Mouse (Mus musculus) myocyte (in vitro differentiated cells): ENCODE measurements at regions not wholly inside any gene's neighbourhood (a gene's known extent, or its start where the extent isn't known, plus 50 kb on each side); places are given as distances from the start of the nearest gene placed in this dataset.

Experiments used
- POLR2A ChIP-seq: IDR thresholded peaks from one replicate; pipeline ENCODE4 v1.6.1; 2011; ENCODE audit warnings: low read depth, mild to moderate bottlenecking, control low read depth, moderate library complexity; ENCODE audit not compliant: insufficient read length
- TCF12 ChIP-seq: IDR thresholded peaks from one replicate; pipeline ENCODE4 v1.6.1; 2011; ENCODE audit warnings: mild to moderate bottlenecking, control low read depth; ENCODE audit not compliant: poor library complexity, insufficient read depth, severe bottlenecking

DNA sequence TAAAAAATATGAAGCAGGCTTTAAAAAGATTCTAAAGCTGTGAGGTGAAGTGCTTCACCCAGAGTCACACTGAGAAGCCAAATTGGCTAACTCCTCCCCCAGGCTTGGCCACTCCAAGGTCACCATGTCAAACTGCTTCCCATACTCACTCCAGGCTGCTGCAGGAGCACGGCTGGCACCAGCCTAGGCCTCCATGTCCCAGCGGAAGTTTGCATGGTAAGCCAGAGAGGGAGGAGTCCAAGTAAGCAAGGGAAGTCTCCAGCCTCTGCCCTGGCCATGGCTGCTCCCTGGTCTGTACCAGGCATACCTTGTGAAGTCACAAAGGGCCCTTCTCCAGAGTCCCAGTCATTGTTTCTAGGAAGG is 105.8 kb upstream of the Stx18 start:
- TF ChIP-seq POLR2A (no peak), TCF12 (no peak)
